Mouse (Mus musculus) E14TG2a.4 (cell line): ENCODE data around the gene Ube2i.

Source experiments
- CTCF ChIP-seq: conservative IDR thresholded peaks from 2 replicates; pipeline ENCODE4 v1.5.1; 2014; ENCODE audit warnings: low read length
- NANOG ChIP-seq: IDR thresholded peaks from 2 replicates; pipeline ENCODE4 v1.6.1; 2014; ENCODE audit warnings: borderline replicate concordance, low read length, mixed read lengths
- POU5F1 ChIP-seq: IDR thresholded peaks from 2 replicates; pipeline ENCODE4 v1.6.1; 2014; ENCODE audit warnings: low read length, borderline replicate concordance

DNA sequence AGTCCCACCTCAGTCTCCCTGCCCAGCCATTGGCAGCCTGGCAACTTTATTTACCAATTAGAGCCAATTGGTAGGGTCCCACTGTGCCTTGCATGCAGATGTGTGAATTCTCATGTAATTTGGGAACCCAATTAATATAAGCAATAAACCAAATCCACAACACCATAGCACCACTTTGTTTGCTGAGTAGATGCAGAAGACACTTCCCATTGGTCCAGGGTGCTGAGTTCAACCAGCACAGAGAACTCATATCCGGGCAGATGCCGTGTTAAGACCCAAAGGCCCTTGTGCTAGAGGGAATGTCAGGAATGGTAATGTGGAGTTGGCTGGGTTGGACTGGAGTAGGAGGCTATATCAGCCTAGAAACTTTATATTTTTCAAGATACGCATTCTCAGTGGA, 1.4 kb upstream of the Ube2i start:
- TF ChIP-seq CTCF (no peak), POU5F1 (no peak), NANOG (no peak)
